Mouse (Mus musculus): ENCODE data around the gene Zfp691.

DNA sequence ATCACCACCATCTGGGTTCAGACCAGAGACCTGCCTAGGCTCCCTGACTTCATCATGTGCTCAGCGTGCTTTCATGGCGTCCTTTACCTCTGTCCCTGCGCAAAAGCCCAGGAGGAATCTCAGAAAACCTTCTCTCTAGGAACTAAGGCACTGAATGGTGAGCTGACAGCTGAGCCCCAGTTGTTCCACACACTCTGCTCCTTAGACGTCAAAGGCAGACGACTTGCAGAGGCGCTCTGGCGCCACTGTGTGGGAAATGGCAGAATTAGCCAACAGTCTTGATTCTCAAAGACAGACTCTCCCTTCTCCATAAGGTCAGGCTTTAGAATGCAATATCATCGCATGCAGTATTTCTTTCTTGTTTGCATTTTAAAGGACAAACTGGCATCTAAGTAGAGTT is 30.7 kb upstream of the Zfp691 start:
- TF ChIP-seq ZNF384 (IDR thresholded peaks at IDR 0.05; ENCODE audit: low read depth, low read length) (no peak), MAFK (IDR thresholded peaks at IDR 0.05; ENCODE audit: insufficient read depth, low read depth, low read length) (no peak), HCFC1 (IDR thresholded peaks at IDR 0.05; ENCODE audit: borderline replicate concordance, insufficient read depth, low read length) (no peak)

Data from ES-E14 (cell line).